15 mouse cellular contexts compared by ENCODE assay signal in genomic region chr1:159551591-159552442, GRCm38 (mm10). TPM values are rescaled to one million over a fixed set of nuclear protein-coding genes. Genes with fewer than 3 reads are reported as not detected.
DNase-seq lines count a peak whose midpoint lies in the region; ATAC-seq and TF ChIP-seq lines count a peak whose summit lies in the region.
"Had no signal": no experiment of that assay in that cellular context is flagged by ENCODE, and none has a peak within 500 bp of the region (broad histone marks: within the 10 kb centered on the region; RNA-seq: fewer than 3 reads in every experiment).

No protein-coding gene starts in this region.

- H3K27ac ChIP-seq in testis, adult 2 months (ENCODE audit: control insufficient read depth, insufficient read depth, low read depth, low read length), result no peak overlapping the region
- H3K27ac ChIP-seq in forebrain, embryonic 16.5 days (ENCODE audit: low read length), result peak overlapping the region; percentile 60
- no peak overlapping the region for H3K27ac ChIP-seq in midbrain, embryonic 13.5 days
- H3K27ac ChIP-seq: heart, adult 2 months; macrophage had no signal

- TF ChIP-seq CTCF in testis, adult 2 months (IDR thresholded peaks at IDR 0.05; ENCODE audit: control insufficient read depth, insufficient read depth, insufficient replicate concordance, low read depth, low read length), result no peak

- DNase-seq in testis, postnatal 10 days (ENCODE audit: low spot score), result no peak
- no peak for DNase-seq in left cerebral cortex, adult 11 months (ENCODE audit: low spot score)
- no peak for DNase-seq in cerebellum, postnatal 10 days
- DNase-seq in layer of hippocampus, postnatal 14 days (ENCODE audit: low spot score in 2 of 2), result no peak
- no peak for DNase-seq in yolk sac, embryonic 10.5 days (ENCODE audit: low spot score)
- DNase-seq: adrenal gland, postnatal 14 days; cerebellum, adult 11-12 months; heart, adult 2 months; kidney, postnatal 10 days had no signal

- H3K4me2 ChIP-seq in forebrain, embryonic 16.5 days (ENCODE audit: low read length), result peak overlapping the region; percentile 17; the same call in 1 of the 2 replicates
- peak overlapping the region; percentile 19; the same call in 1 of the 2 replicates for H3K4me2 ChIP-seq in midbrain, embryonic 13.5 days (replicated peaks)

- peak; percentile 78 for ATAC-seq in forebrain, embryonic 16.5 days
- peak; percentile 59 for ATAC-seq in midbrain, embryonic 13.5 days

- TF ChIP-seq POLR2A in testis, adult 2 months (IDR thresholded peaks at IDR 0.05; ENCODE audit: control insufficient read depth, low read depth, low read length), result no peak

- no peaks in the 10 kb centered on the region for H3K27me3 ChIP-seq in testis, adult 2 months (ENCODE audit: control insufficient read depth, insufficient read depth, low read length)
- no peaks in the 10 kb centered on the region for H3K27me3 ChIP-seq in forebrain, embryonic 16.5 days (replicated peaks; ENCODE audit: control insufficient read depth, insufficient read depth, low read length)
- peaks cover 14% of the 10 kb centered on the region for H3K27me3 ChIP-seq in midbrain, embryonic 13.5 days

- H3K9me3 ChIP-seq in forebrain, embryonic 16.5 days (ENCODE audit: control insufficient read depth, low read length), result no peaks in the 10 kb centered on the region
- no peaks in the 10 kb centered on the region for H3K9me3 ChIP-seq in midbrain, embryonic 13.5 days

- 0 out of 2 replicates have a peak overlapping the region, but pooled peaks have one; percentile 22 for H3K4me3 ChIP-seq in testis, adult 2 months (ENCODE audit: control insufficient read depth, low read depth, low read length)
- no peak overlapping the region for H3K4me3 ChIP-seq in forebrain, embryonic 16.5 days (replicated peaks; ENCODE audit: low read length)
- no peak overlapping the region for H3K4me3 ChIP-seq in midbrain, embryonic 13.5 days (replicated peaks)
- H3K4me3 ChIP-seq: heart, adult 2 months had no signal

- WGBS in forebrain, embryonic 16.5 days, result 11% methylated on average over 17 of the region's 17 CpGs
- WGBS in midbrain, embryonic 13.5 days, result 28% methylated on average over 17 of the region's 17 CpGs

- peaks cover 6% of the 10 kb centered on the region for H3K4me1 ChIP-seq in testis, adult 2 months (ENCODE audit: control insufficient read depth, insufficient read depth, low read length)
- peaks cover 21% of the 10 kb centered on the region for H3K4me1 ChIP-seq in forebrain, embryonic 16.5 days (replicated peaks; ENCODE audit: control insufficient read depth, insufficient read depth, low read length)
- peaks cover 16% of the 10 kb centered on the region for H3K4me1 ChIP-seq in midbrain, embryonic 13.5 days (replicated peaks)

- peak overlapping the region; percentile 6; the same call in 1 of the 2 replicates for H3K9ac ChIP-seq in forebrain, embryonic 16.5 days (replicated peaks; ENCODE audit: low read depth, low read length)
- no peak overlapping the region for H3K9ac ChIP-seq in midbrain, embryonic 13.5 days (replicated peaks)

- H3K36me3 ChIP-seq in testis, adult 2 months (ENCODE audit: control insufficient read depth, insufficient read depth, low read length), result no peaks in the 10 kb centered on the region
- H3K36me3 ChIP-seq in forebrain, embryonic 16.5 days (ENCODE audit: control insufficient read depth, insufficient read depth), result no peaks in the 10 kb centered on the region
- no peaks in the 10 kb centered on the region for H3K36me3 ChIP-seq in midbrain, embryonic 13.5 days

RNA-seq across cellular contexts. Expression of gene Tnr, which starts 28.2 kb away (rescaled TPM):
- polyA plus RNA-seq in testis, adult 2 months (2012; rRNA removed), result 0.05 and 0.08 TPM in 2 replicates
- polyA plus RNA-seq in forebrain, embryonic 16.5 days (2015; fragmentation: Nextera tagmentation; extraction: Ambion mirVana), result 6.9 and 7.4 TPM in 2 replicates
- 1.7 and 2.9 TPM in 2 replicates for polyA plus RNA-seq in midbrain, embryonic 13.5 days (2015; fragmentation: Nextera tagmentation; extraction: Ambion mirVana)
- 100 to 1,000 TPM; 168 to 172 TPM for total RNA-seq in layer of hippocampus, postnatal 14 days (2021)
- total RNA-seq: hematopoietic stem cell, adult 5-6 weeks; liver, adult 2 months had no signal
- polyA plus RNA-seq: liver, adult 2 months; macrophage had no signal
